Mouse (Mus musculus): ENCODE results near the gene Thbs2. TPM values are rescaled to one million over a fixed set of nuclear protein-coding genes. Genes with fewer than 3 reads are reported as not detected.

The Thbs2 gene
- 10 to 100 TPM; 10.5 to 12.9 TPM for total RNA-seq (2021)
- long read RNA-seq, experiment 1, partial matches to known transcripts = 2 of 3 reads
- long read RNA-seq, experiment 1, other reads (novel, unspliced or antisense) = 1 of 3 reads
- long read RNA-seq, experiment 2, full-length matches to known transcripts = 6 of 12 reads
- long read RNA-seq, experiment 2, partial matches to known transcripts = 6 of 12 reads
- long read RNA-seq, experiment 2, other reads (novel, unspliced or antisense) = 0 of 12 reads

DNA sequence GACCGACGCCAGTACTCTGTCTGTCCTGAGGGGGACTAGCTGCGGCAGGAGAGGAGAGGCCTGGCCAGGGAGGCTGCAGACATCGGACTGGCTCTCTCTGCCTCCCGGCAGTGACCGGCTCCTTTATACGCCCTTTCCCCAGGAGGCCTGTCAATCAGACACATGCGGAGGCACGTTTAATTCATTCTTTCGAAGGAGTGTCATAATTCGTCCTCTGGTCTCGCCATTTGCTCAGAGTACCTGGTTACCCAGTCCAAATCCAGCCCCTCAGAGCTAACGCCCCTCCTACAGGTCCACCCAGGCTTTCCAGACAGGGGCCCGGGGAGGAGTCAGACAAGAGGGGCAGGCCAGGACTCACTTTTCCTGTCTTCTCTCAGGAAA, at the start of gene Thbs2:
Gene Thbs2 (minus strand): TSS at position 242 of the 381 bp plus-strand sequence.
- peak; percentile 79 for DNase-seq

GRCm38 (mm10) chr17:14735493-14736004, 41.5 kb upstream of the Thbs2 start:
- no peak for DNase-seq

DNA sequence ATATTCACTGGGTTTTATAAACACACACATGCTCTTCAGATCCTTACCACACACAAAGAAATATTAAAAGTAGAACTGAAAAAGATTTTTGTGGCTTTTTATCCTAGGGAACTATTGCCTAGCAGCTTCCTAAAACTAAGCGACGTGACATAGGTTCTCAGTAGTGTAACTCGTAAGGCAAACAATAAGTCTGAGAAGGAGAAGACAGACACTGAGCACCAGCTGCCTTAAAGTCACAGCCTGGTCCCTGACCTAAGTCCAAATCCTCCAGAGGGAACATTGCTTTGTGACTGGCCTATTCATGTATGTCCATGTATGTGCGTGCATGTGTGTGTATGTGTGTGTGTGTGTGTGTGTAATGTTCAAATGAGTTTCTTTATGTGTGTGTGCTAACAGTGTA, 40.3 kb upstream of the Thbs2 start:
- DNase-seq = no peak

DNA sequence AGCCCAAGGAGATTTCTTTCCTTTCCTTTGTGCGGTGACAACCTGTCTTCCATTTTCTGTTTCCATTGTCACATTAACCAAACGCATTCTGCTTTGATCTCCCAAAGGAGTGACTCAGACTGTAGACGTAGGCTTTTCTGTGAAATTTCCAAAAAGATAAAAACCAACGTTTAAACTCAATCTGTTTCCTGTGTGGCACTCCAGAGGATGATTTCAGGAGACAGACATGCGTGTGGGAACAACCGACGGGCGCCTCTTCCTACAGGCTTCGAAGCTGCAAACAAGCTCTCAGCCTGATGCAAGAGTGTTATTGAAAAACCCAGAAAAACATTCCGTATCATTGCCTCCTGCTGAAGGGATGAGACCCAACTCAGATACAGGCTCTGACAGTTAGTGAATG, 39.9 kb upstream of the Thbs2 start:
- DNase-seq = no peak

DNA sequence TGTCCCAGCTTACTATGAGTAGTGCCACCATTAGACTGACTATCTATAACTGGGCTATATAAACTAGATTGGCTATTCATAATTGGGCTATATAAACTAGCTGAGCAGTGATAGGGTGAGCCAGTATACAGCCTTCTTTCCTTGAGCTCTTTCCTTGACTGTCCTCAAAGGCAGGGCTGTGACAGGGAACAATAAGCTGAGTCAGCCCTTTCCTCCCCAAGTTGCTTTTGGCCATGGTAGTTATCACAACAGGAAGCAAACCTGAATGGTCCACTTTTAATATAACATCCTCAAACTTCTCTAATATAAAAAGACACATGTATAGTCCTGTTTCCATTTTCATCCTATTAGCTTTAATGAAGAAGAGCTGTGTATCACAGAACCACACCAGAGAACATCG, 39.0 kb upstream of the Thbs2 start:
- DNase-seq = no peak

GRCm38 (mm10) chr17:14730629-14731028, 36.6 kb upstream of the Thbs2 start:
- DNase-seq = no peak

- no peak for DNase-seq
Observed at GRCm38 (mm10) chr17:14727481-14727880, 33.4 kb upstream of the Thbs2 start.

- no peak for DNase-seq
Observed at GRCm38 (mm10) chr17:14724786-14725185, 30.8 kb upstream of the Thbs2 start.

GRCm38 (mm10) chr17:14721325-14721724, 27.3 kb upstream of the Thbs2 start:
- no peak for DNase-seq

- peak; percentile 48 for DNase-seq
Observed at GRCm38 (mm10) chr17:14720912-14721311, 26.9 kb upstream of the Thbs2 start.

- peak; percentile 76 for DNase-seq
Observed at GRCm38 (mm10) chr17:14720227-14720626, 26.2 kb upstream of the Thbs2 start.

- DNase-seq = no peak
Observed at GRCm38 (mm10) chr17:14718801-14719200, 24.8 kb upstream of the Thbs2 start.

DNA sequence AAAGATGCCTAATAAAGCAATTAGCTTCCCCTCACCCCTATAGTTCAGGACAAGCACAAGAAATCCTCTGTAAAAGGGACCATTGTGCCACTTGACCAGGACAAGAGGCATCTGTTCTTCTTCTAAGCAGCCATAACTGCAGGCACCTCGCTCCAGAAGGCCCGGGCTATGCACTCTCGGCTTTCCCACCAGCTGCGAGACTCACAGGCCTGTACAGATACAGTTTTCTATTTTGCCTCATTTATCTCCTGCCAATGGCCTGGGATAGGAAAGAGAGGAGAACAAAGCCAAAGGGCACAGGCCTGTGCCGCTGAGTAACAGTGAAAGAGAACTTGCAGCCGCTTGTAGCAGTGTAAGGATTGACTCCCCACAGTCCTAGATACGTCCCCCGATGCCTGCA, 20.7 kb upstream of the Thbs2 start:
- DNase-seq = no peak

- no peak for DNase-seq
Observed at GRCm38 (mm10) chr17:14714374-14714773, 20.3 kb upstream of the Thbs2 start.

DNA sequence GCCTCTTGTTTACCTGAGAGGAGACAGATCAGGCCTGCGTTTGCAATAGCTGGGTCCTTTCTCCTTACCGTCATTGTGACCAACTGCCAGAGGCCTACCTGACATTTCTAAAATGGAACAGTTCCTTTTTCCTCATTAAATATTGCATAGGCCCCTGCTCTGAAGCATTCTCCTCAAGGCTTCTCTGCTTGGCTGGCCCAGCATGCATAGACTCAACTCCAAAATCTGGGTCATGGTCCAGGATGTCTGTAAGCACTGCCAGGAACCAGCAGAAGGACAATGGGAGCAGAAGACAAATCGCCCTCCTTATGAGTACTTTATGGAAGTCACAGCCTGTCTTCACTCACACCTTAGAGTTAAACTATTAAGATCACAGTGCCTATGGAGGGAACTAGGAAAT, 17.7 kb upstream of the Thbs2 start:
- no peak for DNase-seq

DNA sequence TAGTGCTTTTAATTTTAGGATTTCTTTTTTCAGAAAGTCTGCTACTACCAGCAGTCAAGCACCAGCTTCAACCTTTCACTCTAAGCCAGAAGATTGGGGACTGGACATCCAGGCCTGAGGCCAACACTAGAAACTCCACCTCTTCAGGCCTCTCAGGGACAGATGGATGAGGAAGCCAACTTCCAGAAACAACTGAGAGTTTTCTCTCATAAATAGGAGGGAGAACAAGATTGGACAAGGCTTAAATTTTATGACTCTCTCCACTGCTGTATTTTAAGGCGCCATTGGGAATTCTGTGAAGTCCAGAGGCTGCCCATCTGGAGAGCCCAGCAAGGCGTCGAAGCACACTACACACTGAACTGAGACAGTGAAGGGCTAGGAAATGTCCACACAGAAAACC, 17.0 kb upstream of the Thbs2 start:
- DNase-seq = peak; percentile 55

- DNase-seq = no peak
Observed at GRCm38 (mm10) chr17:14706066-14706465, 12.0 kb upstream of the Thbs2 start.

GRCm38 (mm10) chr17:14705466-14705865, 11.4 kb upstream of the Thbs2 start:
- no peak for DNase-seq

DNA sequence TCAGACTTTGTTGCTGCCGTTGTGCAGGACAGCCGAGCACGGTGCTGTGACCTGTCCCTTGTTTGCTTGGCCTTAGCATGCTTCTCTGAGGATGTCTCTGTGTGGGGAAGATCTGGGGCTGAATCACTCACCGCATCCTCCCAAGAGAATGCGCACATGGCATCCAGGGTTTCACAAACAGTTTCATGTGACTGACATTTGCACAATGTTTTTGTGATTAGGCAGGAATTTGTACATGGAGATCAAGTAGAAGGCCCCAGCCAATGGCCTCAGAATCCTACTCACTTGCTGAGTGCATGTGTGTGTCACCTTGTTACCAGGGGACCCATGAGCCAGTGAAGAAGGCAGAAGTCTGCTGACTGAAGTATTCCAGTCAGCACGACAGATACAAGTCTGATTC, 9.7 kb upstream of the Thbs2 start:
- DNase-seq = no peak

DNA sequence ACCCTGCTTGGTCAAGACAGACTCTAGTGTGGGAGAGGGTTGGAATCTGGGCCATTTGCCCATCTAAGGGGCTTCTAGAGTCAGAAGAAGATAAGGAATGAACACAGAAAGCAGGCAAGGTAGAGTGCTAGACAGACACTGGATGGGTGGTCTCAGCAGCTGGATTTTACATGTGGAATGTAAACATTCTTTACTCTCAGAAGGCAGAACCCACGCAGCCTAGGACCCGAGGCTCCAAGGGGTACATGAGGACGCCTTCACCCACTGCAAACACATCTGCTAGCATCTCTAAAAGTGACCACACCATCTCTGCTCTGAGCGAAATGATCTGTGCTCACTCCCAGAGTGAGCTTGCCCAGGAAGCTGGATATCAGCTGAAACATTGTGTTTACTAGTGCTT, 9.2 kb upstream of the Thbs2 start:
- DNase-seq = no peak

DNA sequence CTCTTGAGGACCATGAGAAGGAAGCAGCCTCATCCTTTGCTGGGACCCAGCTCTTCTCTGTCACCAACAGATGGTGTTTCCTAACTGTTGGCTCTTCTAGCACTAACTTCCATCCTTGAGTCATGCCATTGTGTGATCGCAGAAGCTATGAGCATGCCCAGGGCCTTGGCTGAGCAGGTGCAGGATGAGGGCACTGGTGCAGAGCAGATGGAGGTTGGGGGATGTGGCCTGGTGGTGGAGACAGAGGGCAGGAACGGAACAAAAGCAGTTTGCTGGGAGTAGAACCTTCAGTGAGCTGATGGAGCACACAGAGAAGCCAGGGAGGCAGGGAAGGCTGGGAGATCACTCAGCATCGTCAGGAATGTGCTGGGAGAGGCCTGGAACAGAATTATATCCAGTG, 8.7 kb upstream of the Thbs2 start:
- DNase-seq = no peak

GRCm38 (mm10) chr17:14701891-14702290, 7.9 kb upstream of the Thbs2 start:
- no peak for DNase-seq

DNA sequence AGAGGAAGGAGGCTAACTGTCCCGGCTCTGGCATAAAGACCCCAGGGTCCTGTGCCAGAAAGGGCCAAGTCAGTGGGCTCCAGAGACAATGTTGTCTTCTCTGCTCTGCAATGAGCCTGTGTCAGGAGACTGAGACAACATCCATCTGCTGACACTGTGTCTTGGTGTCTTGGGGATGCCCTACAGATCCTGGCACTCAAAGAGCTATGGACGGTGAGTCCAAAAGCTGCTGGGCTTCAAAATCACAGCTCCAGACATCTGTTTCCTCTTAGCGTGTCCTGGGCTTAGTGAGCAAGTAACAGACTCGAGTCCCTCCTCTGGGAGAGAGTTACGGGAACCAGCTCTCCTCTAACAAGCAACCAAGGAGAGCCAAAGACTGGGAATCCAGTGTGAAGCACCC, 6.2 kb upstream of the Thbs2 start:
- DNase-seq = peak; percentile 54

DNA sequence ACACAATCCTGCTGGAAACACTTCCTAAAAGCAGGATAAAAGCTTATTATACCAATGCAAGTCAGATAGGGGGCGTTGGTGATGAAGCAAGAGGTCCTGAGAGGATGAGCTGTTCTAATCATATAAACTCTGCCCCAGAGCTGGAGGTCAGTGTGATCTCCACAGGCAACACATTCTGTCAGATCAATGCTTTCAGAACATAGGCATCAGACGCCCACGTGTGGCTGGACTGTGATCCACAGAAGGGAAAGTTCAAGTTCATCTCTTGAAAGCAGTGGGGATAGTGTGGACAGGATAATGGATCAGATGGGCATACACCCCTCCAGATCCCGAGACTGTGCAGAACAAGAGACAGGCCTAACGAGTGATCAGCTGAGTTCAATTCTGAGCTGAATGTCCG, 4.2 kb upstream of the Thbs2 start:
- DNase-seq = no peak

GRCm38 (mm10) chr17:14697096-14697495, 3.1 kb upstream of the Thbs2 start:
- DNase-seq = no peak

Data from gastrocnemius, postnatal 25 days (tissue).